Mouse (Mus musculus) bone marrow macrophage, adult 2 months (primary cell): ENCODE measurements around the gene Fam102a.

Experiments
- CTCF ChIP-seq: IDR thresholded peaks from 2 replicates; pipeline ENCODE4 v1.5.1; 2012; ENCODE audit warnings: low read depth, mild to moderate bottlenecking, low read length, moderate library complexity
- POLR2A ChIP-seq: IDR thresholded peaks from 2 replicates; pipeline ENCODE4 v1.6.1; 2012; ENCODE audit warnings: mild to moderate bottlenecking, low read depth, low read length, borderline replicate concordance

- TF ChIP-seq CTCF (no peak), POLR2A (no peak)
These were observed 24.4 kb downstream of the Fam102a start for GRCm38 (mm10) chr2:32559570-32559969.
